Mouse (Mus musculus) heart, adult 2 months (tissue): Measurements from ENCODE around the gene Aldh3b3. TPM values are rescaled to one million over a fixed set of nuclear protein-coding genes. Genes with fewer than 3 reads are reported as not detected.

Experiments
- DNase-seq, 2 experiments: peaks; one replicate each; pipeline ENCODE4 v3.0.0; 2021
- H3K27ac ChIP-seq: fragments of 200-600 bp; 2 replicates; pipeline ENCODE4 v1.8.1; 2022
- H3K27me3 ChIP-seq: fragments of 200-500 bp; 2 replicates; pipeline ENCODE4 v1.6.1; 2012; ENCODE audit warnings: mild to moderate bottlenecking, low read length, inconsistent platforms, mixed read lengths; ENCODE audit not compliant: control insufficient read depth, insufficient read depth
- H3K36me3 ChIP-seq: fragments of 200-500 bp; 2 replicates; pipeline ENCODE4 v1.6.1; 2012; ENCODE audit warnings: low read length, inconsistent platforms; ENCODE audit not compliant: control insufficient read depth, insufficient read depth
- H3K4me1 ChIP-seq: fragments of 200-500 bp; 2 replicates; pipeline ENCODE4 v1.6.1; 2011; ENCODE audit warnings: low read length; ENCODE audit not compliant: control insufficient read depth, insufficient read depth
- H3K4me3 ChIP-seq: fragments of 200-600 bp; 2 replicates; pipeline ENCODE4 v1.8.1; 2022
- H3K79me2 ChIP-seq: fragments of 200-500 bp; replicated peaks from 2 replicates; pipeline ENCODE4 v1.6.1; 2012; ENCODE audit warnings: mild to moderate bottlenecking, inconsistent platforms, low read length, moderate library complexity, mixed read lengths; ENCODE audit not compliant: control insufficient read depth, insufficient read depth
- H3K9ac ChIP-seq: fragments of 200-500 bp; 2 replicates; pipeline ENCODE4 v1.6.1; 2012; ENCODE audit warnings: low read depth, mild to moderate bottlenecking, control low read depth, inconsistent platforms, low read length, mixed read lengths
- CTCF ChIP-seq: fragments of 200-600 bp; IDR thresholded peaks from 2 replicates; pipeline ENCODE4 v1.8.1; 2022; ENCODE audit warnings: antibody characterized with exemption, mild to moderate bottlenecking, moderate library complexity
- EP300 ChIP-seq: fragments of 200-500 bp; IDR thresholded peaks from 2 replicates; pipeline ENCODE4 v1.6.1; 2011; ENCODE audit warnings: low read depth, low read length, control low read depth; ENCODE audit not compliant: insufficient read depth
- POLR2A ChIP-seq: fragments of 200-500 bp; IDR thresholded peaks from 2 replicates; pipeline ENCODE4 v1.6.1; 2011; ENCODE audit warnings: mild to moderate bottlenecking, low read depth, low read length, control low read depth; ENCODE audit not compliant: insufficient read depth
- WGBS: fragments of 180-500 bp; shearing (Covaris S2); methylation state at CpG from one replicate; pipeline ENCODE4 v1.1.7; 2018; 5-methylcytosine and 5-hydroxymethylcytosine counted together
- intact Hi-C: fragments of 180-260 bp; cut with DNase I; formaldehyde crosslinking; loops from one replicate; pipeline ENCODE4 v1.15.1; 2025
- polyA plus RNA-seq: library from polyadenylated mRNA; depleted of rRNA; stranded (reverse); fragments of >200 nt; gene quantifications from 2 replicates; pipeline ENCODE4 v1.2.3, GENCODE M21; 2012
- total RNA-seq, 2 experiments: library from RNA; stranded (reverse); gene quantifications; 2 replicates each; pipeline ENCODE4 v1.2.3; 2021

Aldh3b3 gene
- total and polyA plus RNA-seq, 3 experiments, result 0.39 to 2.8 (median 0.61) TPM

GRCm38 (mm10) chr19:3926279-3926678 lies 32.2 kb upstream of the Aldh3b3 start:
- Histone ChIP-seq H3K36me3 (no peaks in the 10 kb centered on the region), H3K4me1 (peaks cover 33% of the 10 kb centered on the region), H3K27me3 (no peaks in the 10 kb centered on the region), H3K9ac (no peak overlapping the region), H3K27ac (no peak overlapping the region), H3K4me3 (no peak overlapping the region), H3K79me2 (no peaks in the 10 kb centered on the region)
- intact Hi-C loops, result no loop called here
- peak in 1 of 2 experiments; percentile 36 for DNase-seq
- 49% methylated on average over 3 of the region's 3 CpGs for WGBS
- TF ChIP-seq CTCF (peak; percentile 15), POLR2A (no peak)

- TF ChIP-seq POLR2A (no peak), CTCF (0 out of 2 replicates have a peak, but pooled peaks have one; percentile 0), EP300 (no peak)
Measured at GRCm38 (mm10) chr19:3926685-3927084, 31.8 kb upstream of the Aldh3b3 start.

GRCm38 (mm10) chr19:3927989-3928388 lies 30.5 kb upstream of the Aldh3b3 start:
- H3K9ac ChIP-seq, result no peak overlapping the region
- no peaks in the 10 kb centered on the region for H3K79me2 ChIP-seq
- no peak overlapping the region for H3K27ac ChIP-seq
- no peaks in the 10 kb centered on the region for H3K27me3 ChIP-seq
- peaks cover 32% of the 10 kb centered on the region for H3K4me1 ChIP-seq
- H3K36me3 ChIP-seq, result no peaks in the 10 kb centered on the region
- TF ChIP-seq EP300, result no peak
- TF ChIP-seq POLR2A, result no peak
- TF ChIP-seq CTCF, result no peak
- intact Hi-C loops, result no loop called here
- H3K4me3 ChIP-seq, result no peak overlapping the region
- DNase-seq, result peak in 1 of 2 experiments; percentile 37
- WGBS, result 85% methylated on average over 4 of the region's 4 CpGs

More at GRCm38 (mm10) chr19:3926685-3927084, 31.8 kb upstream of the Aldh3b3 start:
- DNase-seq, result no peak
- peaks cover 33% of the 10 kb centered on the region for H3K4me1 ChIP-seq
- H3K27ac ChIP-seq, result no peak overlapping the region
- no peaks in the 10 kb centered on the region for H3K27me3 ChIP-seq
- H3K79me2 ChIP-seq, result no peaks in the 10 kb centered on the region
- H3K36me3 ChIP-seq, result no peaks in the 10 kb centered on the region
- intact Hi-C loops, result no loop called here
- no peak overlapping the region for H3K4me3 ChIP-seq
- WGBS, result 54% methylated on average over 6 of the region's 6 CpGs
- H3K9ac ChIP-seq, result no peak overlapping the region

- H3K4me3 ChIP-seq, result no peak overlapping the region; the same call in 1 of the 2 replicates
- DNase-seq, result peak in 1 of 2 experiments; percentile 35
- no peak for TF ChIP-seq EP300
- no peak for TF ChIP-seq POLR2A
- TF ChIP-seq CTCF, result no peak
- H3K36me3 ChIP-seq, result no peaks in the 10 kb centered on the region
- intact Hi-C loops, result no loop called here
- no peak overlapping the region for H3K9ac ChIP-seq
- no peaks in the 10 kb centered on the region for H3K79me2 ChIP-seq
- WGBS, result 39% methylated on average over 4 of the region's 4 CpGs
- peak overlapping the region; percentile 84 for H3K27ac ChIP-seq
- peaks cover 24% of the 10 kb centered on the region for H3K4me1 ChIP-seq
- no peaks in the 10 kb centered on the region for H3K27me3 ChIP-seq
Measured at GRCm38 (mm10) chr19:3928779-3929178, 29.7 kb upstream of the Aldh3b3 start.

GRCm38 (mm10) chr19:3929211-3929941 lies 29.1 kb upstream of the Aldh3b3 start, which contains the start of gene Aldh3b1:
TSS of gene Aldh3b1 (minus strand) at chr19:3929808.
- H3K27me3 ChIP-seq, result no peaks in the 10 kb centered on the region
- peak within 1 kb of the TSS; percentile 22; the same call in 1 of the 2 replicates for H3K9ac ChIP-seq
- WGBS, result 7% methylated on average over 12 of the region's 12 CpGs
- peak; percentile 32; the same call in 1 of the 2 replicates for TF ChIP-seq POLR2A
- no peak for TF ChIP-seq CTCF
- no peaks in the 10 kb centered on the region for H3K36me3 ChIP-seq
- intact Hi-C loops, result no loop called here
- peak within 1 kb of the TSS; percentile 5; the same call in 1 of the 2 replicates for H3K4me3 ChIP-seq
- peak within 1 kb of the TSS; percentile 84 for H3K27ac ChIP-seq
- peaks cover 19% of the 10 kb centered on the region for H3K4me1 ChIP-seq
- peak; percentile 93 to 94 for DNase-seq
- H3K79me2 ChIP-seq, result no peaks in the 10 kb centered on the region
